Mouse (Mus musculus) midbrain, embryonic 10.5 days (tissue): ENCODE measurements around the gene Tbxas1. TPM values are rescaled to one million over a fixed set of nuclear protein-coding genes. Genes with fewer than 3 reads are reported as not detected.

Experiments
- DNase-seq: peaks from one replicate; pipeline ENCODE4 v3.0.0-alpha.2; 2017; ENCODE audit warnings: low spot score
- H3K27ac ChIP-seq: fragments of 300-500 bp; sonication (generic); replicated peaks from 2 replicates; pipeline ENCODE4 v1.5.1; 2016; ENCODE audit warnings: mild to moderate bottlenecking
- H3K27me3 ChIP-seq: fragments of 300-500 bp; sonication (generic); 2 replicates; pipeline ENCODE4 v1.6.1; 2016; ENCODE audit warnings: low read depth, mild to moderate bottlenecking; ENCODE audit not compliant: poor library complexity, severe bottlenecking
- H3K36me3 ChIP-seq: fragments of 300-500 bp; sonication (generic); 2 replicates; pipeline ENCODE4 v1.6.1; 2016; ENCODE audit warnings: mild to moderate bottlenecking, moderate library complexity
- H3K4me1 ChIP-seq: fragments of 300-500 bp; sonication (generic); 2 replicates; pipeline ENCODE4 v1.6.1; 2016
- H3K4me3 ChIP-seq: fragments of 300-500 bp; sonication (generic); 2 replicates; pipeline ENCODE4 v1.5.1; 2016; ENCODE audit warnings: mild to moderate bottlenecking, moderate library complexity
- H3K9me3 ChIP-seq: fragments of 300-500 bp; sonication (generic); replicated peaks from 2 replicates; pipeline ENCODE4 v1.6.1; 2016; ENCODE audit warnings: mild to moderate bottlenecking
- WGBS: fragments of 180-500 bp; shearing (Covaris S2); methylation state at CpG from one replicate; pipeline ENCODE4 v1.1.7; 2016; 5-methylcytosine and 5-hydroxymethylcytosine counted together
- polyA plus RNA-seq: library from polyadenylated mRNA; unstranded; fragments of >200 nt; fragmentation: Nextera tagmentation; extraction: Ambion mirVana; gene quantifications from 2 replicates; pipeline ENCODE4 v1.2.1, GENCODE M21; 2016

Tbxas1 gene
- polyA plus RNA-seq = 1.1 and 1.8 TPM in 2 replicates

- Histone ChIP-seq H3K9me3 (no peaks in the 10 kb centered on the region), H3K4me3 (peak within 1 kb of the TSS; percentile 99), H3K27ac (peak within 1 kb of the TSS; percentile 99), H3K27me3 (peaks cover 22% of the 10 kb centered on the region), H3K4me1 (peaks cover 48% of the 10 kb centered on the region), H3K36me3 (peaks cover under 1% of the 10 kb centered on the region; the same call in 1 of the 2 replicates)
- WGBS = under 1% methylated on average over 77 of the region's 77 CpGs
- peak; percentile 61 for DNase-seq
These were observed at the start of gene Tbxas1 for GRCm38 (mm10) chr6:38875258-38876070. TSS of gene Tbxas1 (plus strand) at chr6:38875404.

GRCm38 (mm10) chr6:38825886-38826285 is 49.3 kb upstream of the Tbxas1 start:
- no peak for DNase-seq
- Histone ChIP-seq H3K36me3 (peaks cover 21% of the 10 kb centered on the region), H3K27me3 (no peaks in the 10 kb centered on the region), H3K4me1 (no peaks in the 10 kb centered on the region), H3K4me3 (no peak overlapping the region), H3K27ac (no peak overlapping the region), H3K9me3 (no peaks in the 10 kb centered on the region)

- DNase-seq = no peak
- Histone ChIP-seq H3K27ac (no peak overlapping the region), H3K36me3 (peaks cover 14% of the 10 kb centered on the region), H3K27me3 (no peaks in the 10 kb centered on the region), H3K4me1 (no peaks in the 10 kb centered on the region), H3K9me3 (no peaks in the 10 kb centered on the region), H3K4me3 (no peak overlapping the region)
- WGBS = 82% methylated on average over 3 of the region's 3 CpGs
These were observed 48.3 kb upstream of the Tbxas1 start for GRCm38 (mm10) chr6:38826857-38827256.

- no peak for DNase-seq
These were observed 47.8 kb upstream of the Tbxas1 start for GRCm38 (mm10) chr6:38827435-38827834.

GRCm38 (mm10) chr6:38828211-38828610 is 47.0 kb upstream of the Tbxas1 start:
- no peaks in the 10 kb centered on the region for H3K27me3 ChIP-seq
- H3K9me3 ChIP-seq = no peaks in the 10 kb centered on the region
- H3K4me1 ChIP-seq = peaks cover 6% of the 10 kb centered on the region; the same call in 1 of the 2 replicates
- peaks cover 9% of the 10 kb centered on the region for H3K36me3 ChIP-seq
- no peak overlapping the region for H3K27ac ChIP-seq
- 90% methylated on average over 2 of the region's 2 CpGs for WGBS
- DNase-seq = no peak
- no peak overlapping the region for H3K4me3 ChIP-seq

More at GRCm38 (mm10) chr6:38827435-38827834, 47.8 kb upstream of the Tbxas1 start:
- Histone ChIP-seq H3K27ac (no peak overlapping the region), H3K9me3 (no peaks in the 10 kb centered on the region), H3K27me3 (no peaks in the 10 kb centered on the region), H3K4me1 (no peaks in the 10 kb centered on the region), H3K36me3 (peaks cover 11% of the 10 kb centered on the region), H3K4me3 (no peak overlapping the region)
- 82% methylated on average over 5 of the region's 5 CpGs for WGBS

- no peak for DNase-seq
- H3K4me1 ChIP-seq = peaks cover 11% of the 10 kb centered on the region; the same call in 1 of the 2 replicates
- 78% methylated on average over 3 of the region's 3 CpGs for WGBS
These were observed 45.8 kb upstream of the Tbxas1 start for GRCm38 (mm10) chr6:38829452-38829851.

GRCm38 (mm10) chr6:38833721-38834120 is 41.5 kb upstream of the Tbxas1 start:
- H3K4me1 ChIP-seq = peaks cover 22% of the 10 kb centered on the region
- WGBS = 98% methylated on average over 3 of the region's 3 CpGs

More at GRCm38 (mm10) chr6:38829452-38829851, 45.8 kb upstream of the Tbxas1 start:
- Histone ChIP-seq H3K36me3 (peaks cover 9% of the 10 kb centered on the region), H3K27ac (no peak overlapping the region), H3K27me3 (no peaks in the 10 kb centered on the region), H3K9me3 (no peaks in the 10 kb centered on the region), H3K4me3 (no peak overlapping the region)

GRCm38 (mm10) chr6:38834727-38835126 is 40.5 kb upstream of the Tbxas1 start:
- H3K4me1 ChIP-seq = peaks cover 26% of the 10 kb centered on the region
- no peak for DNase-seq
- peaks cover 20% of the 10 kb centered on the region for H3K36me3 ChIP-seq
- H3K4me3 ChIP-seq = no peak overlapping the region
- H3K9me3 ChIP-seq = no peaks in the 10 kb centered on the region
- no peaks in the 10 kb centered on the region for H3K27me3 ChIP-seq
- no peak overlapping the region for H3K27ac ChIP-seq
- 83% methylated on average over 2 of the region's 2 CpGs for WGBS

More at GRCm38 (mm10) chr6:38833721-38834120, 41.5 kb upstream of the Tbxas1 start:
- no peak overlapping the region for H3K27ac ChIP-seq
- no peak for DNase-seq
- H3K4me3 ChIP-seq = no peak overlapping the region
- peaks cover 19% of the 10 kb centered on the region for H3K36me3 ChIP-seq
- no peaks in the 10 kb centered on the region for H3K9me3 ChIP-seq
- H3K27me3 ChIP-seq = no peaks in the 10 kb centered on the region

- Histone ChIP-seq H3K27ac (no peak overlapping the region), H3K36me3 (peaks cover 24% of the 10 kb centered on the region), H3K4me3 (no peak overlapping the region), H3K27me3 (no peaks in the 10 kb centered on the region), H3K9me3 (no peaks in the 10 kb centered on the region), H3K4me1 (peaks cover 29% of the 10 kb centered on the region)
- WGBS = 90% methylated on average over 1 of the region's 1 CpGs
- no peak for DNase-seq
These were observed 40.0 kb upstream of the Tbxas1 start for GRCm38 (mm10) chr6:38835217-38835616.

- Histone ChIP-seq H3K27me3 (no peaks in the 10 kb centered on the region), H3K27ac (0 out of 2 replicates have a peak overlapping the region, but pooled peaks have one; percentile 38), H3K4me1 (peaks cover 32% of the 10 kb centered on the region), H3K4me3 (no peak overlapping the region), H3K36me3 (peaks cover 24% of the 10 kb centered on the region), H3K9me3 (no peaks in the 10 kb centered on the region)
- no peak for DNase-seq
- WGBS = 77% methylated on average over 4 of the region's 4 CpGs
These were observed 37.1 kb upstream of the Tbxas1 start for GRCm38 (mm10) chr6:38838061-38838460.

- Histone ChIP-seq H3K27me3 (no peaks in the 10 kb centered on the region), H3K9me3 (no peaks in the 10 kb centered on the region), H3K36me3 (peaks cover 27% of the 10 kb centered on the region), H3K4me3 (no peak overlapping the region), H3K4me1 (peaks cover 26% of the 10 kb centered on the region), H3K27ac (no peak overlapping the region)
- no peak for DNase-seq
- 82% methylated on average over 4 of the region's 4 CpGs for WGBS
These were observed 35.3 kb upstream of the Tbxas1 start for GRCm38 (mm10) chr6:38839891-38840290.

GRCm38 (mm10) chr6:38840380-38840779 is 34.8 kb upstream of the Tbxas1 start:
- 97% methylated on average over 2 of the region's 2 CpGs for WGBS
- H3K4me1 ChIP-seq = peaks cover 31% of the 10 kb centered on the region
- no peaks in the 10 kb centered on the region for H3K27me3 ChIP-seq
- H3K9me3 ChIP-seq = no peaks in the 10 kb centered on the region
- DNase-seq = no peak
- H3K27ac ChIP-seq = no peak overlapping the region
- H3K36me3 ChIP-seq = peaks cover 27% of the 10 kb centered on the region
- H3K4me3 ChIP-seq = no peak overlapping the region

- H3K4me3 ChIP-seq = no peak overlapping the region
- DNase-seq = no peak
- H3K4me1 ChIP-seq = peaks cover 33% of the 10 kb centered on the region
- no peaks in the 10 kb centered on the region for H3K27me3 ChIP-seq
- no peaks in the 10 kb centered on the region for H3K9me3 ChIP-seq
- peaks cover 27% of the 10 kb centered on the region for H3K36me3 ChIP-seq
- WGBS = 83% methylated on average over 1 of the region's 1 CpGs
- H3K27ac ChIP-seq = no peak overlapping the region
These were observed 34.4 kb upstream of the Tbxas1 start for GRCm38 (mm10) chr6:38840780-38841179.
